15 mouse cellular contexts compared by ENCODE assay signal in the genomic region with DNA sequence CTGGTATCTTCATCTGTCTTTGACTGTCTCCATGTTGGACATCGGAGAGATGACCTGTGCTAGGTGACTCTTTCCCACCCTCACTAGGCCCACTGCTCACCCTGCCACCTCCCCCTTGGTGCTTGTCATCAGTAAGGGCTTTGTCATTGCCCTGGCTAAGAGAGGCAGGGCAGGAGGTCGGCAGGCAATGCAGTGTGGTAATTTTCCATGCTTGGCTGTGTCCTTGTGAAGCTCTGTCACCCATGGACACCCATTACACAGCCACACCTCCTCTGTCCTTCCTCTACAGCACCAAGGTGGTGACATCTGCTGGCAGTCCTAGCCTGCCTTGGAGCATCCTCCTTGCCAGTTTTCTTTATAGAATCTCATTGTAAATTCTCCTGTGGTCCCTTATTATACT.
"Had no signal": no experiment of that assay in that cellular context is flagged by ENCODE, and none has a peak within 500 bp of the region (broad histone marks: within the 10 kb centered on the region; RNA-seq: fewer than 3 reads in every experiment).

No protein-coding gene starts in this region.

- H3K27me3 ChIP-seq: kidney, embryonic 15.5 days; limb, embryonic 13.5 days; liver, embryonic 15.5 days; midbrain, embryonic 12.5 days; neural tube, embryonic 13.5 days had no signal

- H3K27ac ChIP-seq: kidney, embryonic 15.5 days; limb, embryonic 13.5 days; liver, embryonic 15.5 days; midbrain, embryonic 12.5 days; neural tube, embryonic 13.5 days; stomach, postnatal 0 days had no signal

- ATAC-seq: midbrain, embryonic 16.5 days had no signal

- DNase-seq: kidney, adult 2 months; kidney, postnatal 14 days; left cerebral cortex, postnatal 4 days; lung, embryonic 14.5 days; lung, postnatal 10 days; lung, postnatal 4 days; right cerebral cortex, postnatal 25 days; thymus, postnatal 14 days had no signal

- H3K9me3 ChIP-seq: kidney, embryonic 15.5 days; limb, embryonic 13.5 days; liver, embryonic 15.5 days; midbrain, embryonic 12.5 days; neural tube, embryonic 13.5 days had no signal

- H3K9ac ChIP-seq: kidney, embryonic 15.5 days; limb, embryonic 13.5 days; liver, embryonic 15.5 days; lung, embryonic 14.5 days; midbrain, embryonic 12.5 days; neural tube, embryonic 13.5 days had no signal

- H3K36me3 ChIP-seq: kidney, embryonic 15.5 days; limb, embryonic 13.5 days; liver, embryonic 15.5 days; midbrain, embryonic 12.5 days; neural tube, embryonic 13.5 days had no signal

- H3K4me1 ChIP-seq: limb, embryonic 13.5 days; midbrain, embryonic 12.5 days; neural tube, embryonic 13.5 days had no signal

- H3K4me2 ChIP-seq: kidney, embryonic 15.5 days; limb, embryonic 13.5 days; liver, embryonic 15.5 days; lung, embryonic 14.5 days; midbrain, embryonic 12.5 days; neural tube, embryonic 13.5 days had no signal

- H3K4me3 ChIP-seq: kidney, embryonic 15.5 days; limb, embryonic 13.5 days; liver, embryonic 15.5 days; midbrain, embryonic 12.5 days; neural tube, embryonic 13.5 days had no signal
